Mouse (Mus musculus): ENCODE data around the gene Rgn.

GRCm38 (mm10) chrX:20543867-20544266 lies 5.7 kb upstream of the Rgn start:
- no peak for TF ChIP-seq POLR2A (IDR thresholded peaks at IDR 0.05; ENCODE audit: borderline replicate concordance, control insufficient read depth, low read depth, low read length)
- no peak for TF ChIP-seq CTCF (IDR thresholded peaks at IDR 0.05; ENCODE audit: control insufficient read depth, insufficient read depth, low read length)
